Mouse (Mus musculus): ENCODE measurements around the gene Ttc39a. TPM values are rescaled to one million over a fixed set of nuclear protein-coding genes. Genes with fewer than 3 reads are reported as not detected.
A peak's percentile ranks its signal among the peaks of the same experiment; 100 is the strongest.
"Not testable (repeated sequence)": the region's sequence is repeated elsewhere in the genome, so short reads cannot be mapped to it uniquely, and the experiment has no call there.

Gene Ttc39a
- 4.2 and 4.3 TPM in 2 replicates for polyA plus RNA-seq (2015; fragmentation: Nextera tagmentation; extraction: Ambion mirVana)

DNA sequence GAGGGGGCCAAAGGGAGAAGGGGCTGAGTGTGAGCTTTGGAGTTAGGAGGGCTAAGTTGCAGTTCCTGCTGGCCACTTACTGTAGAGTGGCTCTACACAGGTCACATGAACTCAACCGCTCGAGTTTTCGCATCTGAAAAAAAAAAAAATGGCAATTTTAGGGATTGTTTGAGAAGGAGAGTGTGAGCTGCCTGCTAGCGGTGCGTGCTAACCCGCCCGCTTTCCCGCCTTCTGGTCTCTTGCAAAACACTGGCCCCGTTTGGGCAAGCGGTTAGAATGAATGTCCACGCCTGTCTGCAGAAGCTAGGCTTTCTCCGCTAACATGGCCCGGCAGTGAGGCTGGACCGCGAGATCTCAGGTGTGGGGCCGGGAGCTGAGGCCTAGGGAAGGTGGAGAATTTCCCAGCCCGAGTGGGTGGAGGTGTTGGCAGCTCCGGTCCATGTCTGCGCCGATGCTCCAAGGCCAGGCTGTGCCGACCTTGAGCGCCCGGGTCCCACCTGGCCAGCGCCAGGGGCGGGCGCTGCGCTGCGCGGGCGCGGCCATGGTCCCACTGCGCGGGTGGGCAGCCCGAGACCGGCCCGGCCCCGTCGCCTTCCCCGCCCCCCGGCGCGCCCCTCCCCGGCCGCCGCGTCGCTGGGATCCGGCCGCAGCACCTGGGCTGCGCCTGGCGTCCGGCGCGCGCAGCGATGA is at the start of gene Ttc39a:
Gene Ttc39a, plus strand, starts transcription at position 138 of the 690 bp plus-strand sequence.
- no peak for DNase-seq (ENCODE audit: low spot score)

DNA sequence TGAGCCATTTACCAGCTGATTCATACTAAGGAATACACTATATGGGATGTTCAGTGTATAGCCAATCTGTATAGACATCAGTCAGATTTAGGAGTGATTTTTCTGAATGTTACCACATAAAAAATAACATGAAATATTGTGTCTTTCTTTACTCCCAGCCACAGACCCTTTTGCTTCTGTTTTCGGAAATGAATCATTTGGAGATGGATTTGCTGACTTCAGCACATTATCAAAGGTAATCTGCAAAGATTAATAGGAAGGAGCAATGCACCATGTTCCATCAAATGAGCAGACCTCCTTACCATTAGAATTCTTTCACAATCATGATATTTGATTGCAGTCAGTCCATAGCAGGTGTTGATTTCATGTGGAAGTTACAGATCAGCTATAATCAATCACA is 28.3 kb upstream of the Ttc39a start:
- no peak for DNase-seq (ENCODE audit: low spot score)

DNA sequence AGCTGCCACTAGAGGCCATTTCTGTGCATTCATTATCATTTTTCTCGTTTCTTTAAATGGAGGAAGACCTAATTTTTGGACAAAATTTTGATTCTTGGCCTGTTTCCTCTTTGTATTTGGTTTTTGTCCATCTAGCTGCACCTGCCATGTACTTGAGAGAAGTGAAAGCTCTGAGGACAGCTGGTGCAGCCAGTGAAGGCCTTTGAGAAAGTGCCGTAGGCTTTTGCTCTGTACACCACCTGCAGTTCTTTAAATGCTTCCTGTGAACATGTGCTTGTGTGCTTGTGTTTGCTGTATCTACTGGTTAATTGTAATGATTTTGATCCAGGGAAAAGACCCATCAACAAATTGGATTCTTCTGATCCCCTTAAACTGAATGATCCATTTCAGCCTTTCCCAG is 24.0 kb upstream of the Ttc39a start:
- peak; percentile 15 for DNase-seq (ENCODE audit: low spot score)

DNA sequence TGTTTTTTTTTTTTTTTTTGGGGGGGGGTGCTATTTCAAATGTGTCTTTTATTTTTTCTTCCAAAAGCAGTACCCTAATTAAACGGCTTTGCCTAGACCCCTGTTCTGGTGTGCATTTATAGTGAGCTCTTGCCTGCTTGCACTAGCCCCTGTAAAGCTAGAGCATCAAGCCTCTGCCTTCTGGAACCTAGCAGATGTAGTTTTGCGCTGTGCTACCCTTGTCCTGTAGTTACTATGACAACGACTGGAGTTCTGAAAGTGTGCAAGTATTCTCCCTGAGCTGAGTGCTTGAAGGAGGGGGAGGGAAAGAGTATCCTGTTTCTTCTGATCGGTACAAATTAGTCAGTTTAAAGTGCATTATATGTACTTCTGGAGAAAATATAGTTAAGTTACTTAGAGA is 20.8 kb upstream of the Ttc39a start:
- DNase-seq (ENCODE audit: low spot score): no peak

DNA sequence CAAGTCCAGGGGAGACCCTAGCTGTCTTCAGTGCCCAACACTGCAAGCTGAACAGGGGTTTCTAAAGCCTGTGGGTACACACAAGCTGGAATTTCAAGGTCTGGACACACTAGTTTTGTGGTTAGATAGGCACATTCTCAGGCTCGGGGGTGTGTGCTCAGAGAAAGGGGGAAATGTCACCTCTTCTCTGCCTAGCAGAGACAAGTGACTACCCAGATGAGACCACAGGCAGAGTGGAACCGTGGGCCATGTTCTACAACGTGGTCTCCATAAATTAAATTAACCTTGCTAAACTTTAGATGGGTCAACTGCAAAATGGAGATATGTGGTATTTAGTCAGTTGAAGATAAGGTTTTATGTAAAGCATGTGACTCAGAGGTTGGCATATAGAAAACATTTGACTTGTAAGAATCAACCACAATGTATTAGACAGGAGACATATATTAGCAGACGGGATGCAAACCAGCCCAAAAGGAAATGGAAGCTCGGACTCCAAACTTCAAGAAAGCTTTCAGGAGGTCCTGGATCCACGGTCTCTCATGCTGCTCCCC is 13.1 kb upstream of the Ttc39a start:
- no peak for DNase-seq (ENCODE audit: low spot score)

DNA sequence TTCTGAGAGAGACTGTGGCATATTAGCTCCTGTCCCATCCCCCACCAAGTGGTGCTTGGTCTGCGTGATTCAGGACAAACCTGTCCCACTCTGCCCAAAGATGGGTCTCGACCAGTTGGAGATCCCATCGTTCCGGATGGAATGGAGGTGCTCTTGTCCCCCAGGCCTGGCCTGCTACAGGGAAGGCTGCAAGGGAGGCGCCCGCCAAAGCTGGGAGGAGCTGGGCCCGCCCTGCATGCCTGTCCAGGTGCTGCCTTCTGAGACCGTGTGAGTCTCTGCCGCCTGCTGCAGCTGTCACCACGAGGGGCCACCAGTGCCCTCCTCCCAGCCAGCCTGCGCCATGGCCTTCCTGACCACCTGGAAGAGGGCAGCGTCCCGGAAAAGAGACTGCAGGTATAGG is 12.5 kb upstream of the Ttc39a start:
- DNase-seq (ENCODE audit: low spot score): peak; percentile 9

DNA sequence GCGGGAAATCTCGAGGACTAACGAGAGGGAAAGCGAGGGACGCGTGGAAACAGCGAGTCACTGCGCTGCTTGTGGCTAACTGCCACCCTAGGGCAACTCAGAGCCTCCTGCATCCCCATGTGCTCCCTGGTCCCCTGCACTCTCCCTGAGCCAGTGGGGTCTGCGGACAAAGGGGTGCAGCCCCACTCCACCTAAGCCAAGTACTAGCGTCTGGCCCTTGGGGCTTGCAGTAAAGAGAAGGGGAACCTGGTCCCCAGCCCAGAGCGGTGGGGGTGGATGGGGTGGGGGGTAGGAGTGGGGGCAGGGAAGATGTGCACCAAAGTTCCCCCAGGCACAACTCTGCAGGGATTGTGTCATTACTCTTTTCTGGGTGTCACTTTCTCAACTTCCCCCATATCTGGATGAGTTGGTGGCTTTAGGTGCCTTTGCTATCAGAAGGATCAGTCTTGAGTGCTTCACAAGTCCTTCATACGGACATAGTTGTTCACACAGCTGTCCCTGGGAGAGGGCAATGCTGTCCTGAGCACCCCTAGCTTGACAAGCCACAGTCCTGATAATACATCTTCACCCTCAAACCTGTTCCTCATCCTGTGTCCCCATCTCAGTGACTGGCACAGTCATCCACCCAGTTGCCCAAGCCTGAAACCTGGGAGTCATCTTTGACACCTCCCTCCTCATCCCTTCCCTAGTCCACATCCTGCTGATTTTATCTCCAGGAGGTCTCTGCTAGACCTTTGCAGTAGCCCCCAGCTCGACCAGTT is 11.9 kb upstream of the Ttc39a start:
- DNase-seq (ENCODE audit: low spot score): no peak

DNA sequence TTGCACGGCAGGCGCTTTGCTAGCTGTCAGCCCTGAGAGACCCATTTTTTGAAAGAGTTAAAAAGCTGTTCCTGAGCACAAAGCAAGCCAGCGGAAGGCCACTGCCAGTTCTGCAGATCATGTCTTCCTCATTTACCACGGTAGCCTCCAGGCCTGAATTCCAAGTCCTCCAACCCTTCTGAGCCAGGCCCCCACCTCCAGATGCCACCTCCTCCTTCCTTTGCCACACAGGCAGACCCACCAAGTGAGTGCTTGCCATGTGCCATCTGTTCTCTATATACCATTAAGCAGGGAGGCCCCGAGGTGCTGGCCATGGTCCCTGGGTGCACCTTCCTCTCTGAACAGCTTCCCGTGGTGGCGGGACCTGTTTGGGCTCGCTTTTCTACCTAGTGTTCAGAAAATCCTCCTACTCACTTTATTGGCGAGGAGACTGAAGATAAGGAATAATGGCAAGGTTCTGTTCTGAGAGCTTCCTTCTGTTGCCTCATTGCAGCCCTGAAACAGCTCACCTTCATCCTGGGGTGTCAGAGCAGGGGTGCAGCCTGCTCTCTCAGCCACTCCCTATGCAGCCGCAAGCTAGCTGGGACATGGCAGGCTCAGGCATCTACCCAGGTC is 6.0 kb upstream of the Ttc39a start:
- no peak for DNase-seq (ENCODE audit: low spot score)

DNA sequence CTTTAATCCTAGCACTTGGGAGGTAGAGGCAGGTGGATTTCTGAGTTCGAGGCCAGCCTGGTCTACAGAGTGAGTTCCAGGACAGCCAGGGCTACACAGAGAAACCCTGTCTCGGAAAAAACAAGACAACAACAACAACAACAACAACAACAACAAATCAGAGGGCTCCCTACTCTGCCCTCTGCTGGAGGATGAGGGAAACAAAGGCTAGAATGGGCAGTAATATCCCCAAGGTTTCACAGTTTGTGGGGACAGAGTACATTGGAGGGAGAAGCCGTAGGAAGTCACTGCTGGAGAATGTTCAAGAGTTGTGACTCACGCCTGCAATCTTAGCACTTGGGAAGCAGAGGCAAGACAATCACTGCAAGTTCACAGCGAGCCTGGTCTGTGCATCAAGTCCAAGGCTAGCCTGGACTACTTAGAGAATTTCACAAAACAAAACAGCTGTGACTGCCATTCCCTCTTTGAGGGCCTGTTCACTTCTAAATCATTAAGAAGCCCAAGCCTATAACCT is 5.2 kb upstream of the Ttc39a start:
- DNase-seq (ENCODE audit: low spot score): no peak

DNA sequence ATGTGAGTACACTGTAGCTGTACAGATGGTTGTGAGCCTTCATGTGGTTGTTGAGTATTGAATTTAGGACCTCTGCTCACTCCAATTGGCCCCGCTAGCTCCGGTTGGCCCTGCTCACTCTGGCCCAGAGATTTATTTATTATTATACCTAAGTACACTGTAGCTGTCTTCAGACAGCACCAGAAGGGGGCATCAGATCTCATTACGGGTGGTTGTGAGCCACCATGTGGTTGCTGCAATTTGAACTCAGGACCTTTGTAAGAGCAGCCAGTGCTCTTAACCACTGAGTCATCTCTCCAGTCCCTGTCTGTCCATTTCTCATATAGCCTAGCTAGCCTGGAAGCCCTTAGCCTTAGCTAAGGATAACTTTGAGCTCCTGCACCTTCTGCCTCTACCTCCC is 1.5 kb upstream of the Ttc39a start:
- not testable (repeated sequence) for DNase-seq (ENCODE audit: low spot score)

DNA sequence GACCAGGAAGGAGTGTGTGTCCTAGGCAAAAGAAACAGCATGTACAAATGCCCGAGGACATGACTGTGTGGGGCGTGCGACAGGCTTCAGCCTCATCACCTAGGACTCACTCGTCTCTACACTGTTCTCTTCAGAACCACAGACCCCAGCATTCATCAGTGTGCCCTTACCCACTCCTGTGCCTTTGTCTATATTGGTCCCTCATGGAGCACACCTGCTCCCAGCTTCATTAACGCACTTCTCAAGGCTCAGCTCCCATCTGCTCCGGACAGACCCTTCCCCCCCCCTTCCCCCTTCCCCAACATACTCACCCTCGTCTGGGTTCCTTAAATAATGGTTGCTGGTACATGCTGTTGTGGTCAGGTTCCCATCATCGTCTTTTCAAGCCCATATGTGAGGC is 1.0 kb upstream of the Ttc39a start:
- no peak for DNase-seq (ENCODE audit: low spot score)

DNA sequence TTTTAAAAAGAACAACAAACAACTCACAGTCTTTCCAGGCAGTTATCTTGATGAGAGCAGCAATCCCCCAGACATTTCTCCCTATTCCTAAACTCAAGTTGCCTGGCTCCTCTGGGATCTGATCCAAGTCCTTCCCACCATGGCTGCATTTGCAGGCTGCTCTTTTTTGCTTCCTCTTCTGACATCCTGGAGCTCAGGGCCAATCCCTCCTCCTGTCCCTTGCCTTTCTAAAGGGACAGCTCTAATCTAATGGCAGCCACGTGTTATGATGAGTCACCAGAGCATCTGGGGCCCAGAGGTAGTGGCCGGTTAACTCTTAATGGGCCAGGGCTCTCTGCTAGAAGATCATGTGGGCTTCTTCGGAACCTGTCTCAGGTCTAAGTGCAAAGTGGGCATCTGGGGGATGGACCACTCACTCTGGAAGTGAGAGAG is 353 bp upstream of the Ttc39a start:
- no peak for DNase-seq (ENCODE audit: low spot score)

DNA sequence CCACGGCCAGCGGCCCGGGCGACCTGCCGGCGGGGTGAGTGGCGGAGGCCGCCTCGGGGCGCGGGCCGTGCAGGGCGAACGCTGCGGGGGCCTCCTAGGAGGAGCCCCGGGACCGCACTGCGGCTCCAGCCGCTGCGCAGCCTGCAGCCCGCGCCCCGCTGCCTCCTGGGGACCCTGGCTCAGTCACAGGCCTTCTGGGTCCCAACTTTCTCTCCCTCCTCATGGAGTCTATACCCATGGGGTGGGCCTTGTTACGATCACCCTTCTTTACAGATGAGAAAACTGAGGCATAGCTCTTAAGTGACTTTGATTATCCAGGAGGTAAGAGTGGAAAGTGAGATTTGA is 725 bp downstream of the Ttc39a start:
- no peak for DNase-seq (ENCODE audit: low spot score)

DNA sequence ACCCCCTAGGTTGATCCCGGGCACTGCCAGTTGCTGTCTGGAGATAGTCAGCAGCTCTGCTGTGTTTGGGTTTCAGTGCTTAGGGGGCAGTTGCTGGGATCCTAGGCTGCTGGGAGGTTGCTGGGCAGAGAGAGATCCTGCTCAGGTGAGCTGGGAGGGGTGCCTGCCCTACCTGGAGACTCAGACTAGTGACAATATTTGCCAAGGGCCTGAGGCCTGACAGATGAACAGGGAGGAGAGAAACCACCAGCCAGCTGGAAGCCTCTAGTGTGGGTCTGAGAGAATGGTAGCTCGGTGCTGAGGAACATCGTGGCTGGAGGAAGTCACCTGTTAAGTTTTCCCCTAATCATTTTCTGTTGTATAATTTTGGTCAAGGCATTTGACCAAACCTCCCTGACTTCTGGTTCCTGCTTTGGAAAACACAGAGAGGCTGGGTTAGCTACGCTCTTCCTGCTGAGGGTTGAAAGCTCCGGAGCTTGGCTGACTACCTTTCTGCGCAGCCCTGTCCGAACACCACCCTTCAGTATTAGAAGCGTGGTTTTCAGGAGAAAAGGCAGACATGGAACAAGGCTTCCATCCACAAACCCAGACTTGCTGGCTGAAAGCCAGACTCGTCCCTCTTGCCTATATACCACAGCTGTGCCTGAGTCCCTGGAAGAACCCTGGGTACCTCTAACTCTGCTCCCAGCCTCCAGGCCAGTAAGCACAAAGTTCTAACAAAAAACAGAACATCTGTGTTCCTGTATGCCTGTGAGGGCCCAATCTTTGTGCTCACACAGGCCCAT is 1.5 kb downstream of the Ttc39a start:
- DNase-seq (ENCODE audit: low spot score): no peak

DNA sequence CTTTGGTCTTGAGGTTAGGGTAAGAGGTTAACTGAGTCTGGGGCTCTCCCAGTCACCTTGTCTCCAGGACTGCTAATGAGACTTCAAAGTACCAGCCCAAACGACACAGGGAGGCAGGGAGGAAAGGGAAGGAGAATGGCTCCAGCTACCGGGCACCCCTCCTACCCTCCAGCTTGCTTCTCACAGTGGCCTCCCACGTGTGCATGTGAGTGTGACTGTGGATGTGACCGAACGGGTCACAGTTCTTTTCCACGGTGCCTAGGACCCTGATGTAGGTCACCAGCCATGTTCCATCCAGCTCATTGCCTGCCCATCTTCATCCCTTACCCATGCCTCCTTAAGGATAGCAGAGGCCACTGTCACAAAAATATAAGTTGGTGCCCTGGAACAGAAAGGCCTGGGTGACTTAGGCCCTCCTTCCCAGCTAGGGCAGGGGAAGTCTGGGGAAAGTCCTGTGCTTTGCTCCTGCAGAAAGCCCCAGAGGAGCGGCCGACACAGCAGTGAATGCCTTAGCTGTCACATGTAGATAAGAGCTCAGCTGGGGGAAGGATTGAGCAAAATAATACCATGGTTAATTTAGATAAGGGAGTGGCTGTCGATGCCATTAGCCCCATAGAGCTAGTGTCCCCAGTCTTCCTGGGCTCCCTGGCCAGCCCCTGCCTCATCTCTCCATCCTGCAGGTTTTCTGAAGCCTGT is 4.4 kb downstream of the Ttc39a start:
- no peak for DNase-seq (ENCODE audit: low spot score)

DNA sequence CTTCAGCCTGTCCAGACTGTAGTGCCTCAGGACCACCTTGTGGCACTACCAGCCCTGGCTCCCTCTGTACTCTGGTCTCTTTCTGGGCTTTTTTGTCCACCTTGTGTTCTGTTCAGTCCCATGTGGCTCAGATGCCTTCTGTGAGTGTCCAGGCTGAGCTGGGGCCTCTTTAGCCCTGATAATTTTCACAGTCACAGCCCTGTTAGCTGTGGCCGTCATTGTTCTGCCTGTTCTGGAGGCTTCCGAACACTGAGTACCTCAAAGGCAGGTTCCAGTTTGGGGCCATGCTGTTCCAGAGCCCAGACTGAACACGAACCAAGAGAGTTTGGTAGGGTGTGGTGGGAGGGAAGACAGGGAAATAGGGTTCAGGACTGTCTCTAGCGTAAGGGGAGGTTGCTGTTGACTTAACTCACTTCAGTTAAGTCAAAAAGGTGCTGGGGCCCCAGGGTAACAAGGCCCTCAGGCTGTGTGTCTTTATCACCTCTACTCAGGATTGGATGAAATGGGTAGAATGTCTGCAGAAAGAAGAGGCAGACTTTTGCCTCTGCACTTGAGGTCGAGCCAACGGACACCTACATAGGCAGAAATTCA is 5.0 kb downstream of the Ttc39a start:
- DNase-seq (ENCODE audit: low spot score): no peak

DNA sequence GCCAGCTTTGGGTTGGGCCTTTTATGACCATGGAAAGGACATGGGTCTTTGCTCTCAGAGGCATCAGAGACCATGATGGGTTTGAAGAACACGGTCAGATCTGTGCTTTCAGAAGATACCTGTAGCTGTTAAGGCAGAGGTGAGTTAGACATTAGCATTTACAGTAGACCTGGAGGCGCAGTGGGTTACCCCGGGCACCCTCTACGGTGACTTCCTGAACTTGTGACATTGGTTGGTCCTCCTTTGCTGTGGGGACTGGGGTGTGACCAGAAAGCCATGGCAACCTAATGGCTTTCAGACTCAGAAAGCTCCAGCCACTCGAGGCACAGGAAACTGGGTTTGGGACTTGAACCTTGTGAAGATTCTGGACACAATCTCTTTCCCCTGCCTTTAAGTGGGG is 5.8 kb downstream of the Ttc39a start:
- DNase-seq (ENCODE audit: low spot score): no peak

DNA sequence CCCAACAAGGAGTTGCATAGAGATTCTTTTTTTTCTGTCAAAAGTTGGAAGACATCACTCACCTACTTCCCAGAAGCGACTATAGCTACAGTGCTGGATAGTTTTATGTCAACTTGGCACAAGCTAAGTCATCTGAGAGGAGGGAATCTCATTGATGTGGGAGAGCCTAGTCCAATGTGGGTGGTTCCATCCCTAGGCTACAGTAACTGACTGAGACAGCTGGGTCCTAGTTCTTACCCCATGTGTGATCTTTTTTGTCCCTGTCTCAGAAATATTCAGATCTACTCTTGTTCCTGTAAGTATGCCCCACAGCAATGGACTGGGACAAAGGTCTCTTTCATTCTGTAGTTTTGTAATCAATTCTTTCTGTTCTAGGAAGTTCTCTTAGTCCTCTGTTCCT is 11.6 kb downstream of the Ttc39a start:
- no peak for DNase-seq (ENCODE audit: low spot score)

DNA sequence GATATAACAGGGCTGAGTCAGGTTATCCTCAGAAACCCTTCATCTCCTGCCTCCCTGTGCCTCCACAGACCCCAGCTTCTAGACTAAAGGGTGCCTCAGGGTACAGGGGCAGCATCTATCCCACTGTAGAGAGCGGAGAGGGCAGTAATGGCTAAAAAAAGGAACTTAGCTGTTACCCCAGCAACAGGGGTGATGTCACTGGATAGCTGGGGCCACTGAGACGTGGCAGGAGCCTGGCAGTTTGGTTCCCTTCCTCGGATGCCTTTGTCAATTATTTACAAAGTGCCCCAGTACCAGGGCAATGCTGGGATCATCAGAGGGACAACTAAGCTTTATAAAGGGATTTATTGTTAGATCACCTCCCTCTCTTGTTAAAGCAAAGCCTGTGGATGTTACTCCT is 12.6 kb downstream of the Ttc39a start:
- no peak for DNase-seq (ENCODE audit: low spot score)

DNA sequence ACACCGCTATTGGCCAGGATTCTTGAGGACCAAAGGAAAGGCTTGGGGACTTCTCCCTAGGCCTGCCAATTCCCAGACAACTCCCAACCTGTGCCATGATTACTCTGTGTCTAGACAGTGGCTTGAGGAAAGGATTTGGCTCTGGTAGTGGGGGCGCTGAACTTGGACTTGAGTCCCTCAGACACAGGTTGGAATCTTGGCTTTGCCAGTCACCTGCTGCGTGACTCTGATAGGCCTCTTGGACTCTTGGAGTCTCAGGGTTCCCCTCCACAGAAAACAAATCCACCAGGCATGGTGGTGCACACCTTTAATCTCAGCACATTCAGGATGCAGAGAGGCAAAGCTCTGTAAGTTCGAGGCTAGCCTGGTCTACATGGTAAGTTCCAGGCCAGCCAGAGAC is 13.1 kb downstream of the Ttc39a start:
- DNase-seq (ENCODE audit: low spot score): no peak
